Mouse (Mus musculus) spleen, postnatal 36 days (tissue): ENCODE results near the gene Pnpla7.
A peak's percentile ranks its signal among the peaks of the same experiment; 100 is the strongest.

Experiments
- DNase-seq, 2 experiments: peaks; one replicate each; pipeline ENCODE4 v3.0.0; 2022; ENCODE audit warnings: low spot score in 2 of 2, mixed read lengths in 1 of 2

Pnpla7 gene

DNA sequence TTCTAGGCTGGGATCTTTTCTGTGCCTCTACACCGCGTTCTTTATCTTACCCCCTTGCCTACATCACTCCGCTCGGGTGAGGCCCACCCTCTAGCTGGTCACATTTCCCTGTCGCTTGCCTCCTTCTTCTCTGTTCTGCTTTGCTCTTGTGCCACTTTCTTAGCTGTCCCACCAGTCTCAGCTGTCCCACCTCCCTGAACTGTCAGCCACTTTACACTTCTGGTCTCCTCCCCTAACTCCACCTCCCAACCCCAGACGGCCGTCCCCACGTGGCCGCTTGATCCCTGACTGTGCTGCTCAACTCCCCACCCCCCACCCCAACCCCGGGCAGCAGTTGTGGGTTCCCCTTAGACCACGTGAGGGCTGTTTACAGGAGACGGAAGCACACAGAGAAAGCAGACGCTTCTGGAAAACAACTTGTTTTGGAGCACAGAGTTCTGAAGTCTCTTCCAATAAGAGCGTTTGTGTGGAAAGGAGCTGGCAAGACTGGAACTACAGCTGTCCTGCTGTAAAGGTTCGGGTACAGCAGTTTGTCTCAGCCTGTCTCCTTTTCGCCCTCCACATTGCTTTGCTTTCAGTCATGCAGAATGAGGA lies at the start of gene Pnpla7:
Gene Pnpla7, plus strand, starts transcription at position 330 of the 594 bp plus-strand sequence.
- DNase-seq, result peak; percentile 89 to 90

- no peak for DNase-seq
These were observed 49.4 kb upstream of the Pnpla7 start for GRCm38 (mm10) chr2:24926345-24926964.

DNA sequence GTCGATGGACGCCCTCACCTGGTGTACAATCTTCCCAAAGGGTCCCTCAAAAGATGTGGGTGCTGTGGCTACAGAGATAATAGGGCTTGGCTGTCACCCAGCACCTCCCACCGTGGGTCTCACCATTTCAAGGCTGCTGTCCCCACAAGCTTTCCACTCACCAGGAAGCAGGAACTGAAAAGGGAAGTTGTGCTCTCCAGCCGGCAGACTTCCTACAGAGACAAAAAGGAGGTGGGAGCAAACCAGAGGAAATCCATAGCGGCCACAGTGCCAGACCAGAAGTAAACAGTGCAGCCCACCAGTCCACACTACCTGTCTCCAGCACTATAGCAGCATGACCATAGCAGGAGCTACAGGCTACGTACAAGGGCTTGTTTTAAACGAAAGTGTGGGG lies 48.9 kb upstream of the Pnpla7 start:
- no peak for DNase-seq

- no peak for DNase-seq
These were observed 47.9 kb upstream of the Pnpla7 start for GRCm38 (mm10) chr2:24927810-24928479.

- DNase-seq, result no peak
These were observed 46.7 kb upstream of the Pnpla7 start for GRCm38 (mm10) chr2:24929119-24929518.

DNA sequence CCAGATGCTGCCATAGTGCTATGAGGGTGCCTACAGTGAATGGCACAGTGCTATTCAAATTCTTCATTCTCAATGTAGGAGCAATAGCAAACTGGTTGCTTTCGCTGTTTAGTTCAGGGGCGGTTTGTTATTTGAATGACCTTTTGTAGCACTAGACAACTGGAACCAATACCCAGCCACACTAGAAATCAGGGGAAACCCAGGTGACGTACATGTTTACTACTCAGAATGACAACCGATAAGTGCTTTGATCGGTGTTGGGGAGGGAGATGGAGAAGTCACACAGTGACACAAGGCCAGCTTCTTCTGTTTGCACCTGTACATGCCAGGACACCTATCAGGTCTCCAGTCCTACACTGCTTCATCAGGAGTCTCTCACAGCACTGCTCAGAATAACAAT lies 46.2 kb upstream of the Pnpla7 start:
- DNase-seq, result no peak

- DNase-seq, result peak; percentile 65 to 67
These were observed 41.3 kb upstream of the Pnpla7 start for GRCm38 (mm10) chr2:24934441-24934963.

GRCm38 (mm10) chr2:24935057-24935796 lies 40.6 kb upstream of the Pnpla7 start, which contains the start of gene Arrdc1:
Gene Arrdc1 (minus strand): TSS chr2:24935252.
- peak; percentile 96 to 97 for DNase-seq

DNA sequence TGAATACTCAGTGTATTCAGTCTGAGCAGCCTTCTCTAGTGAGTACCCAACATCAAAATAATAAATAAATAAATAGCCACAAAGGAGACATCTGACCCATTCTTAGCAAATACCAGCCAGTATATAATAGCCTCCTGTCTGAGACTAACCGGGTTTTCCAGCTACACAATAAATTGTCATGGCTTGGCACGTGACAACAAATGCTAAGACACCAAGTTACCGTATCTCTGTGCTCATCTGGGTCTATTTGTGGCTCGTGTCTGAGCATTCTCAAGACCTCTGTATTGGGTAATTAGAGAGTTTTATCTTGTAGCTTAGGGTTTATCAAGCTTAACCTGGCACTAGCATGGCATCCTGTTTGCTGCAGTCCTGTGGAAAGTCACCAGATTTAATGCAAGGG lies 33.7 kb upstream of the Pnpla7 start:
- no peak for DNase-seq

GRCm38 (mm10) chr2:24944304-24944703 lies 31.5 kb upstream of the Pnpla7 start:
- peak; percentile 45 to 47 for DNase-seq

DNA sequence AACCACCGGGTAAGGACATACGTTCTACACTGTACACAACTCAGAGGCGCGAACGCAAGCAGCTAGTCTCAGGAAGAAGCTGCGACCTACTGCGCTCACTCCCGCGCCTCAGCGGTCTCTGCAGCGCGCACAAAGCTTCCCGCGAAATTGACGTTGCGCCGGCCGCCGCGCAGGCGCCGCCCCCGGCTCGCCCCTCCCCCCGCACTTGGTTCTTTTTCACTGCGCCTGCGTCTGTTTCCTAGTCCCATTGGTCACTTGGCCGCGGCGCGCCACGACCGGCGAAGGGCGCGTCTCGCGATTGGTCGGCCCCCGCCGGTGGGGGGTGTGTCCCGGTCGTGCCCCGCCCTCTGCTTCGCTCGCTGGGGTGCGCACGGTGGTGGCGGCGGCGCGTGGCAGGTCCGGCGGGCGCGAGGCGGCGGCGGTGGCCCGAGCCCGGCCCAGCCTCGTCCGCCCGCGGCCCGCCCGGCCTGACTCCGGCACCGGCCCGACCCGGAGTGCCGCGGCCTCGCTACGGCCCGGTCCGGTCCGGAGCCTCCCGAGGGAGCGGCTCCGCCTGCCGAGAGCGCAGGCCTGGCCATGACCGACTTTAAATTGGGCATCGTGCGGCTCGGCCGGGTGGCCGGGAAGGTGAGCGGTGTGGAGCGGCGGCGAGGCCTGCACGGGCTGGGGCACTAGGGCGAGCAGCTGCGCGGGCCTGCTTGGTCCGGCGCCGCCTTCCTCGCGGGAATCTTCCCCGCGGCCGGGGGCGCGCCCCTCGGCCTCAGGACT lies 26.2 kb upstream of the Pnpla7 start, which contains the start of gene Zmynd19:
Gene Zmynd19, plus strand, starts transcription at position 372 of the 768 bp plus-strand sequence.
- peak; percentile 96 to 97 for DNase-seq

DNA sequence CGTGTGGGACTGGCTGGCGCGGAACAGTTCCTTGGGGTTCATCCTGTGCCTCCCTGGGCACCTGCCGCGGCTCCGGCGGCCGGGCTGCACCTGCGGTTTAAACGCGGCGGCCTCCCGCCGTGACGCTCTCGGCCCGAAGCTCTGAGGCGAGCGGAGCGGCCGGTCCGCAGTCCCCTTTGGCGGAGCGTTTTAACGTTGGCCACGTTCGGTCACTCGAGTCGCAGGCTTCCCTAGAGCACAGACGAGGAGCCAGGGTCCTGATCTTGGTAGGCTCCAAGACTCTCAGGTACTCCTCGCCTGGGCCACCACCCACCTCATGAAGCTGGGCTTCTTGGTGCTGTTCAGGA lies 25.7 kb upstream of the Pnpla7 start:
- no peak for DNase-seq

GRCm38 (mm10) chr2:24952537-24953055 lies 23.2 kb upstream of the Pnpla7 start:
- no peak for DNase-seq

GRCm38 (mm10) chr2:24960910-24961309 lies 14.9 kb upstream of the Pnpla7 start:
- DNase-seq, result no peak

GRCm38 (mm10) chr2:24962304-24963000 lies 13.4 kb upstream of the Pnpla7 start, which contains the start of gene Dph7:
Gene Dph7 (plus strand): TSS chr2:24962400.
- DNase-seq, result peak; percentile 80 to 87

GRCm38 (mm10) chr2:24970386-24970785 lies 5.4 kb upstream of the Pnpla7 start:
- no peak for DNase-seq

DNA sequence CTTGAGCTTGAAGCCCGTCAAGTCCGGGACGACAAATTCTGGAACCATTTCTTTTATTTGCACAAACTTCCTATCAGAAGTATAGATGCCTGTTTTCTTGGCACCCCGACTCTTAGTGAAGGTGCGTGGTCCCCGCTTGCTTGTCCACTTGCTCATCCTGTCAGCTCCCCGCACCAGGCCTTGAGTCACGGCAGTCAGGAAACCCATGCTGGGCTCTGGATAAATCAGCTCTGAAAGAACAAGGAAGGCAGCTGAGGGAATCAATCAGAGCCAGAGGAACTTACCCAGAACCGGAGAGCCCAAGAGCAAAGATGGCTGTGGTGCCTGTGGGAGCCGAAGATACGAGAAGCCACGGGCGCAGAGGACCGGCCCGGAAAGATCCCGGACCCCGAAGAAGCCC lies 1.4 kb upstream of the Pnpla7 start:
- DNase-seq, result peak in 1 of 2 experiments; percentile 17

DNA sequence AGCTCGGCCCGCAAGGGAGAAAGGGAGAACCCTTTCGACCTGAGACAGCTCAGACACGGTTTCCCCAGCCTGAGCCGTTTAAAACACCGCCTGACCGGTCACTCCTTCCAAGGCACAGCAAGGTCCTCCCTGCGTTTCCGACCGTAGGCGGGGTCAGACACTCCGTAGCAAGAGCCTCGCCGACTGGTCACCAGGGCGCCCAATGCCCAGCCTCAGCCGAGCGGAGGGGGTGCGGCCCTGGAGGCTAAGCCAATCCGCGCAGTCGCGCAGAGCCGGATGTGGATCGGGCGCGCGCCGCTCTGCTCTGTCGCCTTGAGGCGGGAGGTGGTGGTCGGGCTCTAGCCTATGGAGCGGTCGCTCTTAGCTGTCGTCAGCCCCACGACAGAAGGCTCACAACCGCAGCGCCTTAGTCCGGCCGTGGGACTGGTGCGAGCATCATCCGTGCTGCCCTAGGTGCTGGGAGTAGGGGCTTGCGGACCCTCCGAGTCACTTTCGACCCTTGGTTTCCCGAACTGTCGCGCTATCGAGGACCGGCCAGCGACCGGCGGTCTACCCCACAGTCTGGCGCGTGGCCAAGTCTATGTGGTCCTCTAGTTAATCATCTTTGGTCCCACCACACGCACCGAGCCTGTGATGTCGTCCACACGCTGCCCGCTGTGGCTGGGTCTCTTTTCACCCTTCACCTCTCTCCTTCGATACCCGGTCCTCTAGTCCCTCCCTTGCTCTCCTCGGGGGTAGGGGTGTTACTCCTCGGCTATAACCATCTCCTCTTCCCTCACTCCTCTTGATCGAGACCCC lies 728 bp upstream of the Pnpla7 start, which contains the start of gene Mrpl41:
Gene Mrpl41, minus strand, starts transcription at position 193 of the 798 bp plus-strand sequence.
- peak; percentile 98 for DNase-seq

- peak; percentile 22 to 52 for DNase-seq
These were observed 1.1 kb downstream of the Pnpla7 start for GRCm38 (mm10) chr2:24976960-24977359.
